Mouse (Mus musculus) cerebral cortex, adult 2 months (tissue): ENCODE data around the gene Sowahb.

Experiments
- WGBS: fragments of 180-500 bp; shearing (Covaris S2); methylation state at CpG from one replicate; pipeline ENCODE4 v1.1.7; 2018; 5-methylcytosine and 5-hydroxymethylcytosine counted together

Sowahb gene

DNA sequence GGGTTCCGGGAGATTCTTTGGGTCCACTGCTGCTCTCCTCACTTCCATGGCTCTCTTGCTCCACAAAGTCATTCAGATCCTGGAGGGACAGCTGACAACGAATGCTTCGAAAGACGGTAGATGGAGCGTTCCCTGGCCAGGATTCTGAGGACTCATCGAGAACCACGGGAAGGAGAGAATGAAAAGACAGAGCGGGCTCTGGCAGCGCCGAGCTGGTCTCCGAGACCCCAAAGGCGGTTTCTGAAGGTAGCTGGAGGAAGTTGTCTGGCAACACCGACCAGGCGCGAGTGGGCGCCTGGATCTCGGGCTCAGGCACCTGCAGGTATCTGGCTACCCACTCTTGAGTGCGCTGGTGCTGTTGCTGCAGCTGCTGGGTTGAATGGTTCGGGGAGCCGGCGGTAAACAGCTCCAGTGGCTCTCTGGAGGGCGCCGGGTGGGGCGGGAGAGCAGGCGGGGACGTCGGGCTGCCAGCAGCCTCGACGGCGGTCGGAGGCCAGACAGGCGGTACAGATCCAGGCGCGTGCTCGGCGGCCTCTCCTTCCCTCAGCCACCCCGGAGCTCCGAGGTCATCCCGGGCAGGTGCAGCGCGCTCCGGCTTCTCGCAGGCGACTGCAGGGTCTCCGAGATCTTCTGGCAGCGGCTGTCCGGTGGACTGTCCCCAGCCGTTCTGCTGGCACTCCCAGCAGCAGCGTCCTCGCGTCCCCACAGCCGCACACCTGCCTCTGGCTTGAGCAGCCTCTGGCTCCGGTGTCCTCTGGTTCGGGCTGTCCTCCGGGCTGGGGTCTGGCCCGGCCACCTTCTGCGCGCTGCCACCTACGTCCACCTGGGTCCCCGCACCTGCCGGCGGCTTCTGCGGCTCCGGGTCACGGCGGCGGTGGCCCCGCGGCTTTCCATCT lies 886 bp downstream of the Sowahb start:
- 4% methylated on average over 69 of the region's 69 CpGs for WGBS

- 42% methylated on average over 18 of the region's 18 CpGs for WGBS
Measured at GRCm38 (mm10) chr5:93042831-93043687, 1.8 kb downstream of the Sowahb start.

DNA sequence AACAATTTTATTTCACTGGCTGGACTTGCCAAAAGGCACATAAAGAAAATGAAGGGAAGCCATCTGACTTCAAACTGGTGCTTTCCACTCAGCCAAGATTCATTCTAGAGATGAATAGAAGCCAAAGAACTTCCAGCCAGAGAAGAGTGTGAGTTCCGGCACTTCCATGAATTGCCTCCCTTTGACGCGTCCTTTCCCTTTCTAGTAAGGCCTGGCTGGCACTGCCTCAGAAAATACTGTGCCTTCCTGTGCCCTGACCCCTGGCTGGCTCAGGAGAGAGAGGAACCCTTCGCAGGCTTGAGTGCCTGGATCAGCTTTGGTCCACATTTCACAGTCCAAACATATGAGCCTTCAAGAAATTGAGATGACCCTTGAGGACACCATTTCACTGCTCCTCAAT lies 2.8 kb downstream of the Sowahb start:
- 39% methylated on average over 4 of the region's 4 CpGs for WGBS

DNA sequence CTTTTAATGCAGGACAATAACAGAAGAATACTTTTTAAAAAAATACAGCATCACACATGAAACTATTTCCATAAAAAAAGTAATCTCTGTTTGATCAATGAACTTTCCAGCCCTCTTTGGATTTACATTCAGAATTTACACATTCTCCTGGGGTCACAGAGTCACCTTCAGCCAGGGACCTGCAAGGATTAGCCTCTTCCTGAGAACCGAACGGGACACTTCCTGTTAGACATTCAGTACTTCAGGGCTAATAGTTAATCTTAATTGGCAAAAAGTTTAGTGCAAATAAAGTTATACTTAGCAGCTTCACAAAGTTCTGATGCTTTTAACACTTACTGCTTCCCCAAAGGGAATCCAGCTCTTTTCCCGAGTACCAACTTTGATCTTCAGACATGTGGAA lies 3.5 kb downstream of the Sowahb start:
- 56% methylated on average over 3 of the region's 3 CpGs for WGBS

DNA sequence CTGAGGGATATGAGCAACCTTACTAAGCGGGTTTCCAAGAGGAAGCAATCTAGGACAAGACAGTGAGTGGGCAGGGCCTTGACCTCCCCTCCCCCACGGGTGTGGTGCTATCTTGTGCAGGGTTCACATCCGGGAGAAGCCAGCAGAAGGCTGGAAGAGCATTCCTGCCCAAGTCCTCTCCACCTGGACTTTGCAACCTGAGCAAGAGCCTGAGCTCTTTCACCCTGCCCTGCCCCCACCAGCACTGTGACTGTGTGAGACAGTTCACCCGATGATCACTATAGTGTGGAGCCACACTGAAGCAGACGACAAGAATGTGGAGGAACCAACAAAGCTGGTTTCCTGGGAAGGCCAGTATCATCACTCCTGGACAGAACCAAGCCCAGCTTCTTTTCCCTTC lies 4.7 kb downstream of the Sowahb start:
- 67% methylated on average over 5 of the region's 5 CpGs for WGBS

DNA sequence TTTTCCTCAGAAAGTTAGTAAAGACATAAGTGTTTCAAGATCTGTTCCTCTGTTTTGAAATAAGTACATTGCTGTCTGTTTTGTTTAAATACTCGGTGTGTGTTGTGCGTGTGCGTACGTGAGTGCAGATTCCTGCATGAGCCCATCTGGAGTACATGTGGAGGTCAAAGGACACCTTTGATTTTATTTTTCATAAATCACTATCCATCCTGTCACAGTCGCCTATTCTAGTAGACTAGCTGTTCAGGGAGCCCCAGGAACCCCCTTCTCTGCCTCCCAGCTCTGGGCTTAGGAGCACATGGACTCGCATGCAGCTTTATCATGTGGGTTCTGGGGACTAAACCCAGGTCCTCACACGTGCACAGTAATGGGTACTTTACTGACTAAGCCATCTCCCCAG lies 8.6 kb downstream of the Sowahb start:
- 88% methylated on average over 7 of the region's 7 CpGs for WGBS

GRCm38 (mm10) chr5:93035285-93035684 lies 9.5 kb downstream of the Sowahb start:
- WGBS = 64% methylated on average over 1 of the region's 1 CpGs

DNA sequence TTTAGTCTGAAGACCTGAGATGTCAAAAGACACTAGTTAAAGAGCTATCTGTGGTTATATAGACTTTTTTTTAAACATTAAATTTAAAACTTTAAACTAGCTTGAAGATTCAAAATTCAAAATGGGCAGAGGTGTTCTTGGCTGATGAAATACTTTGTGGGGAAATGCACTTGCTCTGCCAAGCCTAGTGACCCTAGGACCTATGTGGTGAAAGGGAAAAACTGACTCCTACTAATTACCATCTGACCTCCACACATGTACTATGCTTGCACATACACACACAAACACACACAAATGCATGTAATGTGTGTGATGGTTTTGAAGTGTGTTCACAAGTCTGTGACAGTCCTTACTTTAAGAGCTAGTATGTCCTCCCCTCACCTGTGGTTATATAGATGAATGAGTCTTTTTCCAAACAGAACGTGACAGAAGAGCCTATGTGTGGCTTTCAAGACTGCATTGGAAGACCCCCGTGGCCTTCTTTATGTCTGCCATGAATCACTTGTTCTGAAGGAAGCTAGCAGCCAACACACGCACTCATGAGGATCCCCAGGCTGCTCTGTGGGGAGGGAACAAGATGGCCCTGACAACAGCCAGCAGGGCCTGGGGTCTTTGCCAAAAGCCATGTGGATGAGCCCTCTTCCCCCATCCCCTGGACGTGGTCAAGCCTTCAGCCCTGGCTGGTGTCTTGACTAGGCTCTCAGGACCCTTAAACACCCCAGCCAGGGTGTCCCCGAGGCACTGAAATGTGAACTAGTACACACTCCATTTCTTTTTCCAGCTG lies 11.5 kb downstream of the Sowahb start:
- 81% methylated on average over 5 of the region's 5 CpGs for WGBS

- WGBS = 85% methylated on average over 4 of the region's 4 CpGs
Measured at GRCm38 (mm10) chr5:93032621-93033020, 12.2 kb downstream of the Sowahb start.

DNA sequence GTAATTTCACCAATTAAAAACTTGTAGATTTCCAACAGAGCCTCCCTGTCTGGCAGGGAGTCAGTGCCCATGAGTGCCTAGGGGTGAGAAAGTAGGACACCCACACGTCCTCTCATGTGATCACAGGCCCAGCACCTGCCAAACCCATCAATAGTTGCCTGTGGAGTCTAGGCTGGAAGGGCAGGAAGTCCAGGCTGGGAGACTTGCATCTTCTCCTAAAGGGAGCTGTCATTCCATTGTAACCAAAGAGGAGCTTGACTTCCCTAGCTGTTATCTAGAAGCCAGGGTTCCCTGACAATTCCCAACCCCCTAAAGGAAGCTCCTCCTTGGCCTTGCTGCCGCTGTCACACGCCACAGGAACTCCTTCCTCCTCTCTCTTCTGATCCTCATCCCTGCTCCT lies 14.0 kb downstream of the Sowahb start:
- 72% methylated on average over 3 of the region's 3 CpGs for WGBS

- WGBS = 90% methylated on average over 5 of the region's 5 CpGs
Measured at GRCm38 (mm10) chr5:93030411-93030810, 14.4 kb downstream of the Sowahb start.

GRCm38 (mm10) chr5:93027120-93027675 lies 17.6 kb downstream of the Sowahb start:
- WGBS = 53% methylated on average over 9 of the region's 9 CpGs

- 75% methylated on average over 4 of the region's 4 CpGs for whole genome bisulfite sequencing
Measured at GRCm38 (mm10) chr5:93026437-93027119, 18.2 kb downstream of the Sowahb start.

DNA sequence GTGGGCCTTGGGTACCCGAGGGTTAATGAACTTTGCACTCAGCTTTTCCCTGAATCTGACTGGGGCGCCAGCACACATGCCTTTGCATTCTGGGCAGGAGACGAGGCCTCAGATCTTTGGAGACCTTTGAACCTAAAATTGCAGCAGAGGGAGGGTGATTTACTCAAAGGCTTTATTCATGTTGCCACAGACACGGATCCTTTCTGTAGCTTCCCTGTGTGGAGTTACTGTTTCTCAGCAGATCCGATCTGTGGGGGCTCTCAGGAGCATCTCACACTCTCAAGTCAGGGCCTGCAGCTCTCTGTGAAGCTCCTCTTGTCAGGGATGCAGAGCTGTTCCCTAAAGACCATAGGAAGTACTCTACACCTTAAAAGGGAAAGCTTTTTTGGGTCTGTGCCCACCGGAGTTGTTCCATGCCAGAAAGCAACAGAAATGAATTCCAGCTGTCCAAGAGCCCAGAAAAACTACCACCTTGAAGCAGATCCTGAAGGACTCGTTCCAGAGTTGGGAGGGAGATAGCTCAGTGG lies 20.0 kb downstream of the Sowahb start:
- whole genome bisulfite sequencing = 32% methylated on average over 7 of the region's 7 CpGs

GRCm38 (mm10) chr5:93022126-93022797 lies 22.6 kb downstream of the Sowahb start:
- WGBS = 84% methylated on average over 7 of the region's 7 CpGs

- 57% methylated on average over 6 of the region's 6 CpGs for WGBS
Measured at GRCm38 (mm10) chr5:93020024-93020666, 24.7 kb downstream of the Sowahb start.

DNA sequence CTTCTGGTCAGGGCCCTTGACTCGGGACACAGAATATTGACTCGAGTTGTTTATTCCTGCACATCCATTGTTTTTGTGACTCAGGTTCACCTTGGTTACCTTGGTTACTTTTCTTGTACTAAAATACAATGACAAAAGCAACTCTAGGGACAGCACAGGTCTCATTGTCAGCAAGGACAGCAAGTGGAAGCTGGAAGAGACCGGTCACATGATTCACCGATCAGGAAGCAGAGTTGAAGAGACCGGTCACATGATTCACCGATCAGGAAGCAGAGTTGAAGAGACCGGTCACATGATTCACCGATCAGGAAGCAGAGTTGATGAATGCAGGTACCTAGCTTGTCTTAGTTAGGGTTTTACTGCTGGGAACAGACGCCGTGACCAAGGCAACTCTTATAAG lies 25.6 kb downstream of the Sowahb start:
- WGBS = 95% methylated on average over 10 of the region's 10 CpGs

- 61% methylated on average over 3 of the region's 3 CpGs for WGBS
Measured at GRCm38 (mm10) chr5:93017678-93018077, 27.1 kb downstream of the Sowahb start.

- 95% methylated on average over 9 of the region's 9 CpGs for WGBS
Measured at GRCm38 (mm10) chr5:93008256-93008655, 36.6 kb downstream of the Sowahb start.
